Mouse (Mus musculus): Measurements from ENCODE around the gene Slc2a6.

Gene Slc2a6

DNA sequence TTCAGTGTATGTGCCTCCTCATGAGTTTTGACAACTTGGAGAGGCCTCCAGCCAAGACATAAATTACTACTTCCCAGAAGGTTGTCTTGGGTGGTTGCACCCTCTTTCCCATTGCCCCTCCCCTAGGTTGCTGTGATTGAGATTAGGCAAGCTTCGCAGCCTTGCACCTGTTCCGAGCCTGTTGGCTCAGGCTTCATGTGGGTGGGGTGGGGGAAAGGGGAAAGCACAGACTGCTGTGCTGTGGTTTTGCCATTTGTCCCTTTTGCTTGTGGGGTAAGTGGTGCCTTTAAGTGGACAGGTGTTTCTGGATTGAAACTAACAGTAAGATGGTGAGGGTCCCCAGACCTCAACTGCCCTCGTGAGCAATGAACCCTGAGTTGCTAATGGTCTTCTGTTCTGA is 8.2 kb upstream of the Slc2a6 start:
- DNase-seq (ENCODE audit: low read depth, low spot score) = no peak

DNA sequence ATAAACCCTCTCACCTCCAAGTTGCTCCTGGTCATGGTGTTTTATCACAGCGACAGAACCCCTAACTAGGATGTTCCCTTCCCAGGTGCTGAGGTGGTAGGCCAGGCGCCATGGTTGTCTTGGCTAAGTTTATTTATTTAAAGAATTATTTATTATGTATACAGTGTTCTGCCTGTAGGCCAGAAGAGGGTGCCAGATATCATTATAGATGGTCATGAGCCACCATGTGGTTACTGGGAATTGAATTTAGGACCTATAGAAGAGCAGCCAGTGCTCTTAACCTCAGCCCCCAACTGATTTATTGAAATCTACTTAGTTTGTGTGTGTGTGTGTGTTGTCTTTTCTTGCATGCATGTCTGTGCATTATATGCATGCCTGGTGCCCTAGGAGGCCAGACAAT is 4.6 kb upstream of the Slc2a6 start:
- no peak for DNase-seq (ENCODE audit: low read depth, low spot score)

DNA sequence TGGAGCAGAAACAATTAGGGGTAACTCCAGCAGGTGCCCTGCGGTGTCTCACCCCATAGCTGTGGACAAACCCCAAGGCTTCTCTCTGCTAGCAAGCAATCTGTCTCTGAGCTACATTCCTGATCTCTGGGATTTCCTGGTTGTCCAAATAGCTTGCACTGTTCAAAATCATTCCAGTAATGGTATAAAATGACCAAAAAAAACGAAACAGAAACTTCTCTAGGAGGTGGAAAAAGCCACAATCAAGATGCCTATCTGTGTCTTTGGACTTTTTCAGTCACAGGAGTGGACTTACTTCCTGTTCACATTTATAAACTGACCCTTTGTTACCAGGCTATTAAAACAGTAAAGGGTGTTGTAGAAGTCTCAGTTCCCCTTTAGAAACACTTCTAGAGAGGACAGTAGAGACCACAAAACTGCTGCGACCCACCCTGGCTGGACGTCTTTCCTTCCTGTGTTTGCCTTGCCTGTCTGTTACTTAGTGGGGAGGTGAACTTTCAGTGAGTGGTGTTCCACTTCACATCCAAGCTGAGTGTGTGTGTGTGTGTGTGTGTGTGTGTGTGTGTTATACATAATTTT is 728 bp upstream of the Slc2a6 start:
- DNase-seq (ENCODE audit: low read depth, low spot score) = no peak

DNA sequence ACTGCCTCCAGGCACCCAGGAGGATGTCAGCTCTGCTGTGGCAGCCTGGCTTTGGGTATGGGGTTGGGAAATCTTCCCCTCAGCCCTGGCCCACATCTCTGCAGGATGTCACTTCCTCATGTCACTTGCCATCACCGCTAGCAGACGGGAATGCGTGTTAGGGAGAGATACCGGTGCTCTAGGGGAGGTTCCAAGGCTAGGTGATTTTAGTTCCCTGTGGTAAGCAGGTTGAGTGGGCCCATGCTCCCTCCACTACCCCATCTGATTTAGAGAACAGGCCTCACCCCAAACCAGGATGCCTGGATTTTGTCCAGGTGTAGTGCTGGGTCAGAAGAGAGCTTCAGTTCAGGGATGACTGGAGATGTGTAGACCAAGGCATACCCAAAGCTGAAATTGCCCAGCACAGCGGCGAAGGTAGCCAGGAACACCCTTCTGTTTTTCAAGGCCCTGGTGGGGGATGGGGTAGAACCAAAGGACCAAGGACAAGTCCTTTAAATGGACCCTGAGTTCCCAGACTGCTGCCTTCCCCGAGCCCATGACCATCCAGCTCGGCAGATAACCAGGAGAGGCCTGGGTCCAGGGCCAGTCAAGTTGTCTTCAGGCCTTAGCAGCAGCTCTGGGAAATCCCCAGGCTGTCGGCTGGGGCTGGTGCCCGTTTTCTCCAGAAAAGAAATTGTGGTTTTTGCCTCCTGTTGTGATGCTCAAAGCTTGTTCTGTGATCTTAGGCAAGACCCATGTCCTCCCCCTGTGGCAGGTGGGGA is 761 bp downstream of the Slc2a6 start:
- DNase-seq (ENCODE audit: low read depth, low spot score) = no peak

DNA sequence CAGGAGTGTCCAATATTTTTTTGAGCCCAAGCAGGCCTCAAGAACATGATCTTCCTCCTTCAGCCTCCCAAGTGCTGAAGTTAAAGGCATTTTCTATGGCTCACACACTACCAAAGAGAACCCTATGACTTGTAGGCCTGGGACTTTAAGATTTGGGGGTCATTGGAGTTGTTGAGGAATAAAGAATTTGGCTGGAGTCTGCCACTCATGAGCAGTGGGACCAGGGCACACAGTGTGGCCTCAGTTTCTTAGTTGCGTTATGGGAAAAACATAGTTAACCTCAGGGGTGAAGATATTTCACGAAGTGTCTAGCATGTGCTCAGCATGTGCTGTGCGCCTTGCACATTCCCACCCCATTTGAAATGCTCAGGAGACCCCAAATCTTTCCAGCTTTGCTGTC is 1.5 kb downstream of the Slc2a6 start:
- no peak for DNase-seq (ENCODE audit: low read depth, low spot score)

DNA sequence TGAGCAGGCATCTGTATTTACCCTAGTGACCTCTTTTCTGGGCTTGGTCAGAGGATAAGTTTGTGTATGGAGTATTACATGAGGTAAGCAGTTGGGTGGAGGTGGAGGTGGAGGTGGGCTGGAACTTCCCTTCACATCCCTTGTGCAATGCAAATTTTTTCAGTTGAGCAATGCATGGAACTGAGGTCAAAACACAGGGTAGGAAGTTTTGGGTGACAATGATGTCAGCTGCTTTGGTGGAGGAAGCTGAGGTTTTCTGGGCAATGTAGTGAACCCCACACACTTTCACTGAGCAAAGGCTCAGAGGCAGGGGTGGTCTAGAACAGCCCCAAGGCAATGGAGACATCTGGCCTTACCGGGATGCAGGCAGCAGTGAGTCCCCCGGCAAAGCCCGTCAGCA is 2.3 kb downstream of the Slc2a6 start:
- no peak for DNase-seq (ENCODE audit: low read depth, low spot score)

DNA sequence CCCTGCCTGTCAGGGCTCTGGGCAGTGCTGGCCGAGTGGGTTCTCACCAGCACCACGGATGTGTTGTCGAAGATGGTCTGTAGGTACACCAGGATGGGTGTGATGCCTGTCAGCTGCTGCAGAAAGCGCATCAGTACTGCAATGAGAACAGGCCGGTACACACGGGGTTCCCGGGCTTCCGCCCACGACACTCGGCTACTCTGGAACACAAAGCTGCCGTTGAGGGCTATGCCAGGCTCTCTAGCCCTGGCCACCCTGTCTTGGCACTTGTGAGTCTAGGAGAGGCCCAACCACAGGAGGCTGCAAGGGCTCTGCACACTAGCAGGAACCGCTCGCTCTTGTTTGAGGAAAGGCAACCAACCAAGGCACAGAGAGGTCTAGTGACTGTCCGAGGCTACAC is 3.7 kb downstream of the Slc2a6 start:
- DNase-seq (ENCODE audit: low read depth, low spot score) = no peak

DNA sequence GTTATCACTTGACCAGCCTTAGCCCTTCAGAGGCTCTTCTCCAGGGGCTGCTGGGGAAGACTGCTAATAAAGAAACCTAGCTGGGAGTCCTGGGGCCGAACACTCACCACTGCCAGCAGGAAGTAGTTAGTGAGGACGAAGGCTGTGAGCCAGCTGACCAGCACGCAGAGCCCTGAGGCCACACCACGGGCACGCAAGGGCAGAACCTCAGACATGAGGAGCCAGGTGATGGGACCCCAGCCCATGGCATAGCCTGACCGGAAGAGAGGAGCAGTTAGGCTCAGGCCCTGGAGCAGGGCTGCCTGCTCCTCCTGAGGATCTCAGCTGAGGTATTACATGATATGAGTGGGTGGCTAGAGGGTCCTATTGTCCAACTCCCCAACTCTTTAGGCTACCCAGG is 5.2 kb downstream of the Slc2a6 start:
- DNase-seq (ENCODE audit: low read depth, low spot score) = no peak

DNA sequence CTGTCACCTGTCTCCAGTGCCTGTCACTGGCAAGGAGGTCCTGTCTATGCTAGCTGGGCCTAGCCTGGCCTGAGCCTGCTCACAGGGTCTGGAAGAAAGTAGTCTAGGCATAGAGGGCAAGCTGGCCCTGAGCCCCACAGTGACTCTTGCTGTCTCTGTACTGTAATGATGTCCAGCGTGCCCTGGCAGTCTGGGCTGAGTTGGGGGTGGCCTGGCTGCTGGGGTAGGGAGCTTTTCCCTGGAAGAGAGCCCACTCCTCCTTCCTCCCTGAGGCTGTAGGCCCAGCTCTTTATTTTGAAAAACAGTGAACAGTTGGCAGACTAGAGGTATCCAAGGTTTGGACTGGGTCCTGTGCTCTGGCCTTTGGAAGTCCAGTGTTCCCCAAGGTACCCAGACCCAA is 6.7 kb downstream of the Slc2a6 start:
- DNase-seq (ENCODE audit: low read depth, low spot score) = no peak

DNA sequence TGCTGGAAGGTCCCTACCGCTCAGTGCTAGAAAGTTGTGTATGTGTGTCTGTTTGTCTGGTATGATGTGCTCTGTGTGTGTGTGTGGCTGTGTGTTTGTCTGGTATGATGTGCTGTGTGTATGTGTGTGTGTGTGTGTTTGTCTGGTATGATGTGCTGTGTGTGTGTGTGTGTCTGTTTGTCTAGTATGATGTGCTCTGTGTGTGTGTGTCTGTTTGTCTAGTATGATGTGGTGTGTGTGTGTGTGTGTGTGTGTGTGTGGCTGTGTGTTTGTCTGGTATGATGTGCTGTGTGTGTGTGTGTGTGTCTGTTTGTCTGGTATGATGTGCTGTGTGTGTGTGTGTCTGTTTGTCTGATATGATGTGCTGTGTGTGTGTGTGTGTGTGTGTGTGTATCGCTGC is 8.3 kb downstream of the Slc2a6 start:
- DNase-seq (ENCODE audit: low read depth, low spot score) = no peak

DNA sequence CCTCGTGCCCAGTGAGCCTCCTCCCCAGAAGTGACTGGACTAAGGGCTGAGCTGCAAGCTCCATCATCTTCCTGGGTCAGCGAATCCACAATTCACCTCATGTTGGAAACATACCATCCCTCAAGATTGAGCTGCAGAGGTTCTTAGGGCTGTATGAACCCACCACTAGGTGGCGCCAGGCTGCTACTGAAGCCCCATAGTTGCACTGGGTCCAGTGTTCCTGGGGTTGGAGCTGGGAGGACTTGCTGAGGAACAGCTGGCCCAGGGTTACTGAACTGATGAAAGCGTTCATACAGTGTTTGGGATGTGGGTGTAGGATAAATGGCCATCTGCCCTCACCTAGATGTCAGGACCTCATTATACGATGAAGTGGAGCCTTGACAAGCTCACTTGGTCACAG is 10.0 kb downstream of the Slc2a6 start:
- DNase-seq (ENCODE audit: low read depth, low spot score) = peak; percentile 65

DNA sequence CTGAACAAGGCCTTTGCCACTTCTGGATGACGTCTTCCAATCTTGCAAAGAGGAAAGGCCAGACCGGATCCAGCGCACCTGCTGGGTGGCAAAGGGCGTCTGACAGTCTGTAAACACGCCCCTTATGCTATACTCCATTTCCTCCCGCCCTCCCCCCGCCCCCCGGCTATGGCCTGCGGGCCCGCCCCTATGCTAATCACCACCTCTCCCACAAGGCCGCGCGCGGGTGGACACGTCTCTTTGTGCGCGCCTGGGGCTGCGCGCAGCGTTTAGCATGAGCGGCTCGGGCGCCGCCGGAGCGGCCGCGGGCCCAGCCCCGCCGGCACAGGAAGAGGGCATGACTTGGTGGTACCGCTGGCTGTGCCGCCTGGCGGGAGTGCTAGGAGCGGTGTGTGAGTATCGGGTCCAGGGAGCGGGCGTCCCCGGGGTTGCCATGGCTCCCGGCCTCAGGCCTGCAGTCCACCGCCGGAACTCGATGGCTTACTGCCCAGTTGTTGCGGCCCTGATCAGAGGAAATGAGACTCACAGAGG is 18.0 kb downstream of the Slc2a6 start, which contains the start of gene Cacfd1:
Cacfd1 (plus strand) TSS at position 213 of the 531 bp plus-strand sequence.
- peak; percentile 89 for DNase-seq (ENCODE audit: low read depth, low spot score)

DNA sequence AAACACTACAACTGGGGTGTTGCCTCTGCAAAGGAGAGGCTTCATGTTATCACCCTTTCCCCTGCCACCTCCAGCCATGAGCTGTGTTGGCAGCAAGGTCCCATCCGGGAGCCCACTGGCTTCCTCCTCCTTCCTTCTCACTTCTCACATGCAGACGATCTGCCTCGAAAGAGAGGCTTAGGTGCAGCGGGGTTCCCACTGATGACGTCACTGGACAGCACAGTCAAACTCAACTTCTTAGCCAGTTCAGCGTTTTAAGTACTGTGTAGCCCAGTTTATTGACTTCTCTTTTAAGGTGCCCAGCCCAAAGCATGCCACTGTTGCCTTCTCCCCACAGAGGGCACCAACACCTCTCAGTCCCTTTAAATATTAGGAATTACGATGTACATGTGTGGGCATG is 20.1 kb downstream of the Slc2a6 start:
- no peak for DNase-seq (ENCODE audit: low read depth, low spot score)

DNA sequence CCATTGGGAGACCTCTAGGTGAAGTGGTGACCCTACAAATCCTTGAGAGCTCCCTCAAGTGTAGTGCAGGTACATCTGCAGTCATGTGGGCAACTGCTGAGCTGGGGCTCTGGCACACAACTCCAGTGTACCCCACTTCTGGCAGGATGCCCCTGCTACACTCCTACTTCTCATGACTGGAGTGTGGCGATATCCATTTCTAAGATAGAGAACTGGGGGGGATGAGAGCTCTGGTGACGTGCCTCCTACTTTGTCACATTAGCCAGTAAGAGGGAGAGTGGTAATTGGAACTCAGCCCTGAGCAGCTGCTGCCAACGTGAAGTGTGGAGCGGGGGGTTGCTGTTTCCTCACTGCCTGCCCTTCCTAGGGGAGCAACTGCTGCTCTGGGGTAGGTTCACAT is 21.5 kb downstream of the Slc2a6 start:
- no peak for DNase-seq (ENCODE audit: low read depth, low spot score)

DNA sequence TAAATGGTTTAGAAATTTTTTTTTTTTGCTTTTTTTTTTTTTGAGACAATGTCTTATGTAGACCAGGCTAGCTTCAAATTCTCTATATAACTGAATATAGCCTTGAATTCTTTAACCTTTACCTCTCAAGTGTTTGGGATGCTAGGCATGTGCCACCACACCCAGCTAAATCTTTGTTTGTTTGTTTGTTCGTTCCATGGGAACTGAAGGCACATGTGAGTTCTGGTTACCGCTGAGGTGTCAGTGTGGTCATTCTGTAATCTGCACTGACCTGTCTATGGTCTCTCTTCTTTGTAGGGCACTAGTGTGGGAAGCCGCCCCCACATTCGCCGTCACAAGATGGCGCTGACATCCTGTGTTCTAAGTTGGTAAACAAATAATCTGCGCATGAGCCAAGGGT is 29.8 kb downstream of the Slc2a6 start:
- no peak for DNase-seq (ENCODE audit: low read depth, low spot score)

DNA sequence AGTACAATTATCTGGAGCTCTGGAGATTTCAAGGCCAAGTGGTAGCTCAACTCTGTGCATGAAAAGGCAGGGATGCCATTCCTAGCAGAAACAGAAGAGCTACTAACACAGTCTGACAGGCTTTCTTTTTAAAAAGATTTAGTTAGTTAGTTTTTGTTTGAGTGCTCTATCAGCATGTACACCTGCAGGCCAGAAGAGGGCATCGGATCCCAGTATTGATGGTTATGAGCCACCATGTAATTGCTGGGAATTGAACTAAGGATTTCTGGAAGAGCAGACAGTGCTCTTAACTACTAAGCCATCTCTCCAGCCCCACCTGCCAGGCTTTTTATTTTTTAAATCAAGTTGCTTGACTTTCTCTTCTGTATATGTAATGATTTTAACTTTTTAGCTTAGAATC is 30.3 kb downstream of the Slc2a6 start:
- DNase-seq (ENCODE audit: low read depth, low spot score) = peak; percentile 44

DNA sequence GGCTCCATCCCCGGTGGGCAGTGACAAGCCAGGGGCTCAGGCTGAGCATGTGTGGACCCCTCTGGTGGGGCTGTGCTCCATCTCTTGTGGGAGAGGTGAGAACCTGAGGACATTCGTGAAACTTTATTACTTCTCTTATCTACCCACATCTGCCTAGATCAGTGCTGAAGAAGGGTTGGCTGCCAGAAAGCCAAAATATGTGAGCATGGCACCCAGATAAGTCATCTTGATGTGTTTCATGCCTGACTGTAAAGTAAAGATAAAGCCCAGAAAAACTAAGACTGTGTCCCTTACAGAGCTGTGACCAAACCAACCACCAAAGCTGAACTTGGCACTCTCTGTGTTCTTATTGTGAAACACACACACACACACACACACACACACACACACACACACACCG is 33.9 kb downstream of the Slc2a6 start:
- no peak for DNase-seq (ENCODE audit: low read depth, low spot score)

DNA sequence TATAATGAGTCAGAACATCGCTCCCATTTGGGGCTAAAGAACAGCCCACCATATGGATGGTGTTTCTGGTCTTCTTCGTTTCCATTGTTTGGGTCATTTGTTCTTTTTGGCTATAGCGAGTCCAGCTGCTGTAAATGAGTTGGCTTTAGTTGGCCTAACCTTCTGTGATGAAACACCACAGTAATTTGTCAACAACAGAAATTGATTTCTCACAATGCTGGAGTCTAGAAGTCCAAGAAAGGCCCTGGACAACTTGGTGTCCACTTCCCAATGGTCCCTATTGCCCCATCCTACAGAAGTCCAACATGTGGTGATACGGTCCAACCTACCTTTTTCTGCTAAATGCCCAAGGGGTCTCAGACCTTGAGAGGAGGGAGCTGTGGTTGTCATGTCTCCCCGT is 43.2 kb downstream of the Slc2a6 start:
- no peak for DNase-seq (ENCODE audit: low read depth, low spot score)

DNA sequence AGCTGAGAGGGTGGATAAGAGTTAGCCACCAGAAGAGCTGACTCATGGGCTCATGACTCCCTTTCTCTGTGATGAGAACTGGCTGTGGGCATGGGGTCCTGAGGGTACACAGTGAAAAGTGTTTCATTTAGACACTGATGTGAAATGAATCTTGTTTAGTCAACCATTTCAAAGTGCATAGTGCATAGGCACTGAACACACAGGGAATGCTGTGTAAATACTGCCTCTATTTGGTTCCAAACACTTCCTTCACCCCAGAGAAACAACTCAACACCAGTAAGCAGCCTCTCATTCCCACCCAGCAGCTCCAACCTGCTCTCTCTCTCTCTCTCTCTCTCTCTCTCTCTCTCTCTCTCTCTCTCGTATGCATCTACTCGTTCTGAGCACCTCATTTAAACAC is 43.6 kb downstream of the Slc2a6 start:
- no peak for DNase-seq (ENCODE audit: low read depth, low spot score)

DNA sequence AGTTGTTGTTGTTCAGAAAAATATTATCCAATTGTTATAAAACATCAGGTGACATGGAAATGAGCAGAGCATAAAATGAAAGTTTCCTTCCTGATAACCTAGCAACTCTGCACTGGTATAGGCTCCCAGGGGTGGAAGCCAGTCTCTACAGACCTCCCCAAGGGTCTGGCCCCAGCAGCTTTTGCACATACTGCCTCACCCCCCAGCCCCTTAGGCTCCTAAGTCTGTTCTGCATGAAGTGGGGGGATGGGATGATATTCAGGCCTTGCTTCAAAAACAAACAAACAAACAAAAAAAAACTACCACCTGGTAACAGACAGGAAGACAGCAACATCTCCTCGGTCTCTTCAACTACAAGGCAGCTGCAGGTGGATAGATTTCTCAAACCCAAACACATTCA is 47.4 kb downstream of the Slc2a6 start:
- no peak for DNase-seq (ENCODE audit: low read depth, low spot score)

DNA sequence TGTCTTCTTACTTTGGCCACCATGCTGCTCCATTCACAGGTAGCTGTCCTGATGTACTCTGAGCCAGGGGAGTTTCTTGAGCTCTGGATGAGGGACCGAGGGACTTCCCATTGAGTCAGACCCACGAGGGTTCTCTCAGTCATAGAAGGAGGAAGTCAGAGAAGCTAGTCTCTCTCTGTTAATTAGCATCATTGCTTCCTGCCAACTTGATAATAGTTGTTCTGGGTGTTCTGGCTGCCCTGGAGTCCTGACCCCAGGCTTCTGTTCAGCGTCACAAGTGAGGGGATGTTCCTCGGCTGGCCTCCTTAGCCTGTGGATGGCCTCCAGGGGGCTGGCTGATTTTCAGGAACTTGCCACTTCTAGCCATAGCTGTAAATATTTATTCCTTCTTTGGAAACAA is 53.8 kb downstream of the Slc2a6 start:
- no peak for DNase-seq (ENCODE audit: low read depth, low spot score)

DNA sequence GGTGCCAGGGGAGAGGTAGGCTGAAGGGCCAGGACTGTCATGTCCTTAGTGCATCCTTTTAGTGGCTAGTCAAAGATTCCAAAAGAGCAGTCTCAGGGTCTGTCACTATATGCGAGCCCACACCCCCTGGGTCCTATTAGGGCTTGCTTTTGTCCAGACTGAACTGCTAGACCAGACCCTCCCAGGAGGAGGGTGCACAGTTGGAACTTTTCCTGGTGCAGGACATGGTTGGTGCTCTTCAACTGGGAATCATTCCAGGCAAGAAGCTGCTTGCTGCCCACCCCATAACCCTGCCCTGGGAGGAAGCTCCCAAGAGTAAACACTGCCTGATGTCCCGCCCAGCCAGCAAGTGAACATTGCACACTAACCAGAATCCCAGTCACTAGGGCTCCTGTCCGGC is 54.7 kb downstream of the Slc2a6 start, which contains the start of gene Adamts13:
Adamts13 (plus strand) TSS at position 301 of the 400 bp plus-strand sequence.
- no peak for DNase-seq (ENCODE audit: low read depth, low spot score)

Measured in ES-CJ7 (cell line).